Mouse (Mus musculus): Measurements from ENCODE around the gene Ndufa8. TPM values are rescaled to one million over a fixed set of nuclear protein-coding genes. Genes with fewer than 3 reads are reported as not detected.

Ndufa8 gene
- 100 to 1,000 TPM; 197 to 198 TPM for total RNA-seq (2021)

DNA sequence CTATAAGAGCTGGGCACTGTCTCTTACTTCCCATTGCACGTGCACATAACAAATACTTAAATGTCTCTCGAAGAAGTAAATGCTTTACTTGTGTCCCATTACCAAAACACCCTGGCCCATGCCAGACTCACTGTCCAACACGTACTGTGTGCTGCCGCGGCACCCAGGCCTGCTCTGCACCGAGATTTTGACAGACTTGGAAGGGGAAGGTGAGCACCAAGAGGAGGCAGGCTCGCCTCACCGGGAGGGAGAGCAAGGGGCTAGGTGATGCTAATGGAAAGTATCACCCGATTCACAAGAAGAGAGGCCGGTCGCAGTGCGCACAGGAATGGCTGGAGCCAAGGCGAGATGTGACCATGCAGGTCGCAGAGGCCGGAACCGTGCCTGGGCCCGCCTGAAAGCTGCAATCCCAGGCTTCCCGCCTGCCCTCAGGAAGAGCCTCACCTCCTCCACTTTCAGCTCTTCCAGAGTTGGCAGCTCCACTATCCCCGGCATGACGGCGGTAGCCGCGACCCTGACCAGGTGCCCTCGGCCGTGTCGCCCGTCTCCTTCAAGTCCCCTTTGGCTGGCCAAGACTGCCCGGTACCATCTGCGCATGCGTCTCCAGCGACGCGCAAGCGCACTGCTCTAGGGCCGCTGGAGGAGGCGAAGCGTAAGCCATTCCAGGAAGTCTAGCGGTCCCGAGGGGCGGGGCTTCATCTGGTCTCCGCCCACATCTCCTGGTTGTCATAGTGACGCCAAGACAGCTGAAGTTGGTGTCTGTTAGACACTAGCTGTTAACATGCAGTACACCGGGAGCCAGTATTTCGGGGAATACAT is at the start of gene Ndufa8, which contains the start of gene Morn5:
Gene Ndufa8 (minus strand): TSS at position 659 of the 819 bp plus-strand sequence.
Gene Morn5 (plus strand): TSS at position 711 of the 819 bp plus-strand sequence.
- intact Hi-C loops (cut with DNase I): loop anchor here (5.0 kb wide), 1 partner anchor 88 kb away; the partner anchor contains the start of genes Mrrf and Rbm18
- peak; percentile 96 to 99 for DNase-seq (ENCODE audit: low spot score in 2 of 2)

DNA sequence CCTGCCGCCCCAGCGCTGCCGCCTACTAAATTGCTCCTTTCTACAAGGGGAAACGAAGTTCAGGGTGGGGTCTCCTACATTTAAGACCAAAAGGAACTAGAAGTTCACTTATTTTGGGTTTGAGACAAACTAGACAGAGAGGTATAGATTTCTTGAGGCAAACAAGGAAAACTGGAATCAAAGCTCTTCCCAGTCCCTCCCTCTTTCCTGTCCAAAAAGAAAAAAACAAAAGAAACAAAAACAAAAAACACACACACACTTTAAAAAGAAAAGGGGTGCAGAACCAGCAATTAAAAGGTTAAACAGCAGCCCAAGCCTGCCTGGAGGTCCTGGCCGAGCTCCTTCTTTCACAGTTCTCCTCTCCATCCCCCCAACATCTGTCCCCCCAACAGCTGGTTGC is 48.8 kb upstream of the Ndufa8 start:
- intact Hi-C loops (cut with DNase I): no loop called here
- DNase-seq (ENCODE audit: low spot score in 2 of 2): no peak

- intact Hi-C loops (cut with DNase I): no loop called here
- DNase-seq (ENCODE audit: low spot score in 2 of 2): no peak
Observed at GRCm38 (mm10) chr2:36097129-36097815, 48.1 kb upstream of the Ndufa8 start.

DNA sequence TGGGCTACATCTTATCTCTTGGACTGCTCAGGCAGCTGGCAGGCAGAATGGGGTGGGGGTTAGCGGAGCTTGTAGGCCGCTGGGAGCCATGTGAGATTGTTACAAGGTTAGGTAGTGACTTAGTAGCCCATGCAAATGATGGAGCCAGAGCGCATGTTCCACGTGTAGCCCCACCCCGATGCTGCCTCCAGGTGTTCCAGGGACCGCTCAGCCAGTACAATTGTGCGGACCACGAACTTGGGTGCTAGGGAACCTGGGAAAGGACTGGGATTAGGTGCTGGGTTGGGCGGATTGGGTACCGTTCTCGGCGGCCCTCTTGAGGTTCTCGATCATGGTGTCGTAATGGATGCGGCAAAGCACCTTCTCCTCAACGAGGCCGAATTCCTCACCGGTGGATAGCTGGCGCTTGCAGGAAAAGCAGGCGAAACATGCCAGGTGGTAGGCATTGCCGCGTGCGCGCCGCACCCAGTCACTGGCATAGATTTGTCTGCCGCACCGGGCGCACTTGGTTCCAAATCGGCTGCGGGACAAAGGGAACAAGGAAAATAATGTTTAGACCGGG is 44.8 kb upstream of the Ndufa8 start:
- intact Hi-C loops (cut with DNase I): no loop called here

GRCm38 (mm10) chr2:36093301-36093700 is 44.1 kb upstream of the Ndufa8 start:
- intact Hi-C loops (cut with DNase I): no loop called here
- no peak for DNase-seq (ENCODE audit: low spot score in 2 of 2)

More for the DNA sequence above, 44.8 kb upstream of the Ndufa8 start:
- DNase-seq (ENCODE audit: low spot score in 2 of 2): no peak

DNA sequence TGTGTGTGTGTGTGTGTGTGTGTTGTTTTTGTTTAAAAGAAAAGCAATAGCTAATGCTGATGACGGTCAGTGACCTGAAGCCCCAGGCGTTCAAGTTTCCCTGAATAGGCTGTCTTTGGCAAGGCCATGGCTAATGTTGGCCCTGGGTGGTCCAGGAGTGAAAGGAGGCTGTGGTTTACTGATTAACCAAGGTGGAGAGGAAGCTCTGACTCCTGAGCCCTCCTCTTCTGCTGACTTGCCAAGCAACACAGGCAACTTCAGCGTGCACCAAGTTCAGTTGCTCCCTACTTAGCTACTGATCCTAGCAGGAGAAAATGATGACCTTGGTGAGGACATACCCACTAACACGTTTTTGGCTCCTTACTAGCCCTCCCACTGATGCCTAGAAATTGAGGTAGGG is 43.5 kb upstream of the Ndufa8 start:
- no peak for DNase-seq (ENCODE audit: low spot score in 2 of 2)
- intact Hi-C loops (cut with DNase I): no loop called here

- no peak for DNase-seq (ENCODE audit: low spot score in 2 of 2)
- intact Hi-C loops (cut with DNase I): no loop called here
Observed at GRCm38 (mm10) chr2:36090853-36091741, 41.9 kb upstream of the Ndufa8 start.

DNA sequence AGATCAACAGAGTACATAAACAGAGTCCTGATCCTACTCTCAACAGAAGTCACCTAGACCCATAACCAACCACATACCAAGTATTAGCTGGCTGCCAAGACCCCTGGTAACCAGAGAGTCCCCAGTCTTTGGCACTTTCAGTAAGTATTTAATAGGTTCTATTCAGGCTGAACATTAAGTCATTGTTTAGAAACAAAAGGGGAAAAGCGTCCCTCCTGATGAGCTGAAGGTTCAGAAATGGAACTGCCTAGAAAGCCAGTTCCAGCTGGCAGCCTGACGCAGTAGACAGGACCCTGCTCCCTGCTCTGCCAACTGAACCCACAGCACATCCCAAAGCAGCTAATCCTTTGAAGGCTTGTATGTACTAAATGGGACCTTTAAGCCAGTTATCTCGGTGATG is 40.0 kb upstream of the Ndufa8 start:
- intact Hi-C loops (cut with DNase I): no loop called here

DNA sequence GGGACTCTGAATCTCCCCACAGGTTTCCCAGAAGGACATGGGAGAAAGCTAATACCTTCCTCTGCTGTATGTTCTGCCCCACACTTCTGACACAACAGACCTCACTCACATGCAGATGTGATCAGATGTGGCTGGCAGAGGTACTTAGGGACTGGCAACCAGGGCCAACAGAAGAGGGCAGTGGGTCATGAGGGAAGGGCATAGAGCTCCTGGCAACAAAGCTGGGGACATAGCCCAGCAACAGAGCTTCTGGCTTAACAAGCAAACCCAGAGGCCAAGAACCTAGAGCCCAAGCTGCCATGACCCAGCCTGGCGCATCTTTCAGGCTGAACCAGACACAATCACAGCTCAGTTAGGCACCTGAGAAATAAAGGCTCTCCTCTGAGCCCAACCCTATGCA is 35.8 kb upstream of the Ndufa8 start:
- DNase-seq (ENCODE audit: low spot score in 2 of 2): no peak

More for the DNA sequence above, 40.0 kb upstream of the Ndufa8 start:
- DNase-seq (ENCODE audit: low spot score in 2 of 2): no peak

DNA sequence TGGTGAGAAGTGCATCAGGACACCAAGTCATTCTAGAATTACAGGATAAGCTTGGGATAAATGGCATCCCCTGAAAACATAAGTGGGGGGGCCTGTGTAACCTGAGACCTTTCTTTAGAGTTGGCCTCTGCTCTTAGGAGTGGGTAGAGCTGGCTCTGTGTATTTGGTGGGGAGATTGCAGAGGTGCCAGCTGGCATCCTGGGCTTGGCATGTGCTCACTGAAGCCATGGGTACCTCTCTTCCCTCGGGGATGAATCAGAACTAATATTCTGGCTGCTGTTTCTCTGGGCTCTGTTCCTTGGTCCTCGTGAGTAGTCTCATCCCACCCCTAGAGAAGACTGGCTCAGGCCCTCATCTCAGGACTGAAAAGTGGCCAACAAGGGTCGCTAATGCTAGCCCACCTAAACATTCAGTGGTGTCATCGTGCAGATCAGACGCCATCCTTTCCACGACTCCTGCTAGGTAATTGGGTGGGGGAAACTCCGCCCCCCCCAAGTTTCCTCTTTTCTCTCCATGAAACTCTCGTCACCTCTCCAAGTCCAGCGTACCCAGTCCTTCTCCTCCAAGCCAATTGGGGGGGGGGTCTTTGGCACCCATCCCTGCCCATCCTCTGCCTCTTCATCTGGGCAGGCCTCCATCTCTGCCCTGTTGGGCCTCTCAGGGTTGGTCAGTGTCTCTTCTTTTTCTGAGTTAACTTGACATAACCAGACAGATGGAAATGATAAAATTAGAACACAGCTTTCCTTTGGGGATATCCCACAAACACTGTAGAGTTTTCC is 33.8 kb upstream of the Ndufa8 start:
- no peak for DNase-seq (ENCODE audit: low spot score in 2 of 2)
- intact Hi-C loops (cut with DNase I): no loop called here

More for the DNA sequence above, 35.8 kb upstream of the Ndufa8 start:
- intact Hi-C loops (cut with DNase I): no loop called here

GRCm38 (mm10) chr2:36081446-36081845 is 32.2 kb upstream of the Ndufa8 start:
- DNase-seq (ENCODE audit: low spot score in 2 of 2): no peak
- intact Hi-C loops (cut with DNase I): no loop called here

- intact Hi-C loops (cut with DNase I): no loop called here
- no peak for DNase-seq (ENCODE audit: low spot score in 2 of 2)
Observed at GRCm38 (mm10) chr2:36077160-36077761, 28.1 kb upstream of the Ndufa8 start.

DNA sequence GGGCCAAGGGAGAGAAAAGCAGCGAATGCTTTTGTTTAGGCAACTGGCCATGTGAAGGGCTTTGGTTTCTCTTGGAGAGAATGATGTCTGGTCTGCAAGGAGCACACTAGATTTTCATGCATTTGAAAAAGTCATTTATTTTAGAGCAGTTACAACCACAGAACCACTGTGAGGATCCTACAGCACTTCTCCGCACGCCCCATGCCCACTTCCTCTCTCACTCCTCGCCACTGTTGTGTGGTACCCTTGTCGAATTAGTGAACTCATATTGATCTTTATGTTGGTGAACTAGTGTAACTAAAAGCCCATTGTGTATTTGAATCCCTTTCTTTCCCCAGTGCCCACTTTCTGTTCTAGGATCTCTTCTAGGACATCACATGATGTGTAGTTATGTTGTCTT is 26.0 kb upstream of the Ndufa8 start:
- intact Hi-C loops (cut with DNase I): no loop called here
- DNase-seq (ENCODE audit: low spot score in 2 of 2): no peak

DNA sequence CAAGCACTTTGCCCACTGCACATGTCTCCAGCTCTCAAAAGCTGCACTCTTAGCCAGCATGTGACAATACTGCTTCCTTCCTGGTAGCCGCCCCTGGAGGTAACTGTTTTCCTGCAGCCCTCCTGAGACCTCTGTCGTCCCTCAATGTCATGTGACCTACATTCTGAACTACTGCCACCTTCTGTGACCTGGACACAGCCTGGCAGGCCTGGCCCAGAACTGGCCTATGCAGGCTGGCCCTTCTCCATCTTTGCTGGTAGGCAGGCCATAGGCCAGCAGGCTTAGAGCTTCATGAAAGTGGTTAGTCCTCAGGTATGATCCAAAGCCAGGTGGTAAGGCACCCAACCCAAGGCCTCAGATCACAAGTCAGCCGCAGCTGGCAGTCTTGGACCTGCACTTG is 24.6 kb upstream of the Ndufa8 start:
- no peak for DNase-seq (ENCODE audit: low spot score in 2 of 2)
- intact Hi-C loops (cut with DNase I): no loop called here

- intact Hi-C loops (cut with DNase I): no loop called here
- no peak for DNase-seq (ENCODE audit: low spot score in 2 of 2)
Observed at GRCm38 (mm10) chr2:36071660-36072305, 22.6 kb upstream of the Ndufa8 start.

GRCm38 (mm10) chr2:36067132-36067531 is 17.9 kb upstream of the Ndufa8 start:
- no peak for DNase-seq (ENCODE audit: low spot score in 2 of 2)
- intact Hi-C loops (cut with DNase I): no loop called here

DNA sequence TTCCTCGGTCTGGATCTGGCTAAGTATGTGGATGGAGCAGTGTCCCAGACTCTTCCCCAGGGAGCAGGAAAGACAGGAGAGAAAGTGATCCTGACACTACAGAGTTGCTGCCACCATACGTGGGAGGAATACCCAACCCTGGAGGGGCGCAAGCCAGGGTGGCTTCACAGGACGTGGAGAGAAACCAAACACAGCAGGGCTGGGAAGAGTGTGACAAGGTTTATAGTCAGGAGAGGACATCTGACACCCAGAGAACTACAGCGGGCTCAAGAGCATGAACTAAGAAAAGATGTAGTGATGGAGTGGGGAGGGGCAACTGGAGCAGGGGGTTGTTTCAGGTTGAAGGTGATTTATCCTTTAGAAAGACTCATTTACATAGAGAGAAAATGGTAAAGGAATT is 12.2 kb upstream of the Ndufa8 start:
- DNase-seq (ENCODE audit: low spot score in 2 of 2): no peak
- intact Hi-C loops (cut with DNase I): no loop called here

GRCm38 (mm10) chr2:36056248-36056647 is 7.0 kb upstream of the Ndufa8 start:
- no peak for DNase-seq (ENCODE audit: low spot score in 2 of 2)
- intact Hi-C loops (cut with DNase I): no loop called here
